Mouse (Mus musculus): Measurements from ENCODE around the gene Ddi2. TPM values are rescaled to one million over a fixed set of nuclear protein-coding genes. Genes with fewer than 3 reads are reported as not detected.

Gene Ddi2
- total RNA-seq, 2 experiments from 2014 or later: 35.0 to 37.6 TPM

GRCm38 (mm10) chr4:141711250-141711649 lies 12.0 kb downstream of the Ddi2 start:
- intact Hi-C loops (cut with DNase I; ENCODE audit: low total_unique reads): no loop called here

GRCm38 (mm10) chr4:141708971-141709370 lies 14.2 kb downstream of the Ddi2 start:
- DNase-seq: no peak
- intact Hi-C loops (cut with DNase I; ENCODE audit: low total_unique reads): no loop called here

More at GRCm38 (mm10) chr4:141711250-141711649, 12.0 kb downstream of the Ddi2 start:
- DNase-seq: no peak

- no peak for DNase-seq
- intact Hi-C loops (cut with DNase I; ENCODE audit: low total_unique reads): no loop called here
These were observed 15.2 kb downstream of the Ddi2 start for GRCm38 (mm10) chr4:141708005-141708404.

DNA sequence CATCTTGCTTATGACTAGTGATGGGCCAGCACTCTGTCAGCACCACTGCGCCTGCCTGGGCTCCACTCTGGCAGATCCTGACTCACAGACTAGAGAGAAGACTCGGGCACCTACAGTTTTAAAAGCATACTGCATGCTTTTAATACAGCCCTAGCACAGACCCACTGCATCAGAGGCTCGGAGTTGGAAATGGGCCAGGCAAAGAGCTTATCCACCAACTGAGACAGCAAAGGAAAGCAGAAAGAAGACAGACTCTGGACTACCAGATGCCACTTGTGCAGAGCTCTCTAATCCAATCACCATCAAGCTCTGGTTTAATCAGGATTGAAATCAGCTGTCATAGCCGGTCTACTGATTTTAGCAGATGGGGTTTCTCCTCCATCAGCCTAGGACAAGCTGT lies 17.9 kb downstream of the Ddi2 start:
- no peak for DNase-seq
- intact Hi-C loops (cut with DNase I; ENCODE audit: low total_unique reads): no loop called here

- no peak for DNase-seq
- intact Hi-C loops (cut with DNase I; ENCODE audit: low total_unique reads): no loop called here
These were observed 18.6 kb downstream of the Ddi2 start for GRCm38 (mm10) chr4:141704625-141705024.

- no peak for DNase-seq
- intact Hi-C loops (cut with DNase I; ENCODE audit: low total_unique reads): no loop called here
These were observed 28.5 kb downstream of the Ddi2 start for GRCm38 (mm10) chr4:141694719-141695118.

- intact Hi-C loops (cut with DNase I; ENCODE audit: low total_unique reads): no loop called here
These were observed 34.7 kb downstream of the Ddi2 start for GRCm38 (mm10) chr4:141688505-141688904.

GRCm38 (mm10) chr4:141686525-141686924 lies 36.7 kb downstream of the Ddi2 start:
- intact Hi-C loops (cut with DNase I; ENCODE audit: low total_unique reads): no loop called here
- DNase-seq: no peak

More at GRCm38 (mm10) chr4:141688505-141688904, 34.7 kb downstream of the Ddi2 start:
- no peak for DNase-seq

DNA sequence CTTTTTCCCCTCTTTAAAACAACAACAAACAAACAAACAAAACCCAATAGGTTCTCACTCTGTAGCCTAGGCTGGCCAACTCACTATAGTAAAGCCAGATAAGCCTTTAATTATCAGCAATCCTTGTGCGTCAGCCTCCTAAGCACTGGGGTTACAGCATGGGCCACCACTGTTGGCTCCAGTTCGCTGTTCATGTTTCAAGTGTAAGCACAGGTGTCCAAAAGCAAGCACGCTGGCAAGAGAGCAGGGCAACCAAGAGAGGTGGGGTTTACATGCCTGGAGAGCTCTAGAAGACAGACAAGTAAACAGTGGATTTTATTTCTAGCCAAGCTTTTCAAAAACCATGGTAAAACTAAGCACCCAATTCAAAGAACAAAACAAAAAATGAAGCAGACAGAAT lies 37.1 kb downstream of the Ddi2 start:
- no peak for DNase-seq
- intact Hi-C loops (cut with DNase I; ENCODE audit: low total_unique reads): no loop called here

GRCm38 (mm10) chr4:141685499-141685898 lies 37.7 kb downstream of the Ddi2 start, which contains the start of gene Rsc1a1:
Gene Rsc1a1, minus strand, starts transcription at chr4:141685599.
- no peak for DNase-seq
- intact Hi-C loops (cut with DNase I; ENCODE audit: low total_unique reads): no loop called here

DNA sequence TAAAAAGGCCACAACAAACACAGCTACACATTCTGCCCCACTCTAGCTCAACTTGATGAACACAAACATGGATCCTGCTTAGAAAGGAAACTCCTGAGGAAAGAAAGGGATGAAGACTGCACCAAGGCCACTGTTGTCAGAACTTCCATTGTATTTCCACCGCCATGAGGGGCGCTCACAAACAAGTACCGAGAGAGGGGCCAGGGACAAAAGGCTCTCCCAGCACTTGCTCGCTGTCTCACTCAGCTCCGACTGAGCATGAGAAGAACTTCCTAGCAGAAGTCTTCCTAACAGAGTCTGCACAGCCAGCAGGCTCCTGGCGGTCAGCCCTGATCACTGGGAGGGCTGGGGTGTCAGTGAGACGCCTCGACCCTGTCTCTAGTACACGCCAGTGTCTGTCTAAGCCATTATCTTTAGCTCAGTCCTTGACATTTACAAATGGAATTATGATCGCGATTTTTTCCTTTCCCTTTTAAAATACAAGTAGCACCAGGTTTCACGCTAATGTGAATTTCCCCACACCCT lies 40.5 kb downstream of the Ddi2 start:
- intact Hi-C loops (cut with DNase I; ENCODE audit: low total_unique reads): no loop called here
- DNase-seq: no peak

DNA sequence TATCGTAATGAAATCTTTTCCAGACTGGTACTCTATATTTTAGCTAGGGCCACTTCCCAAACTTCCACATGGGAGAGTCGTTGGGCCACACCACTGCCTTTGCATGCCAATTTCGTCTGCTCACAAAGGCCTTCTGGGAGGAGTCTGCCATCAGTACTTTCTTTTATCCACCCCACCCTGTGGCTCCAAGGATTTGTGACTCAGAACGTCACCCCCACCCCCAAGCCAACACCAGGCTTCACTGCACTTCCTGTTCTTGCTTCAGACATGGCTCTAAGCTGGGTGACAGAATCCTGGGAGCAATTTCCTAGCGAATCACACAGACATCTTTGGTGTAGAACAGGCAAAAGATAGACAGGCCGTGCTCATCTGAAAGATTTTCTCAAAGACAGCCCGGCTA lies 41.5 kb downstream of the Ddi2 start:
- peak; percentile 53 for DNase-seq
- intact Hi-C loops (cut with DNase I; ENCODE audit: low total_unique reads): no loop called here

DNA sequence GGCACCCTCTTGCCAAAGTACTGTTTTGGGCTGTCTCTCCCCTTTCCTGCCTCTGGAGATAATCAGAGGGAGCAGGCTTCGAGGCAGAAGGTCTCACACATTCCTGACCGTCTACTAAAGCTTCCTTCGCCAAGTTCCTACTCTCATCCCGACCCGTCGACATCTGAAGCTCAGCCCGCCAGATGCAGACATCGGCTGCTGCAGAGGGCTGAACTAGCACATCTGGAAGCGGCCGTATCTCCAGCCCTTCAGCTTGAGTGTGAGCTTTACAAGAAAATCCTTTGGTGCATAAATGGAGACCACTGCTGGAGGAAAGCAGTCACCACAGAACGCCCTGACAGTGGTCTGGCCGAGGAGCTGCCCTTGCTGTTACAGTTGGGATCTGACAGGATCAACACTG lies 42.3 kb downstream of the Ddi2 start:
- intact Hi-C loops (cut with DNase I; ENCODE audit: low total_unique reads): no loop called here
- no peak for DNase-seq

- intact Hi-C loops (cut with DNase I; ENCODE audit: low total_unique reads): loop anchor here (10.0 kb wide), 1 partner anchor 54 kb away; the partner anchor contains the start of gene Slc25a34
- no peak for DNase-seq
These were observed 44.2 kb downstream of the Ddi2 start for GRCm38 (mm10) chr4:141679016-141679415.

DNA sequence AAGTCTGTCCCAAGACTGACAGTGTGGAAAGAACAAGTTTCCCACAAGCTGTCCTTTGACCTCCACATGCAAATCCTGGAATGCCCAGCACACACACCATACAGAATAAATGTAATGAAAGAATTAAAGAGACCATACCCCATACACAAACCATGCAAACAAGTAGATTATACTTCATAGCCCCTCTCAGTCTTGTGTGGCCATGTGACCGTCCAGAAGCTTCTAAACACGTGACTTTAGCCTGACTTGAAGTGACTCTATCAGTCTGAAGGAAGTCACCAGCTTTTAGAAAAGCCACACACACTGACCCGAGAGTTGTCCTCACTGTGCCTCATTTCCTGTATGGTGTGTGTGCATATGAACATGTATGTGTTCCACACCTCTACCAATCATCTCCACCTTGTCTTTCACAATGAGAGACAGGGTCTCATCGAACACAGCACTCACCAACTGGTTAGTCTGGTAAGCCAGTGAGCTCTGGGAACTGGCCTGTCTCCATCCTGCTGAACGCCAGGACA lies 46.7 kb downstream of the Ddi2 start:
- no peak for DNase-seq
- intact Hi-C loops (cut with DNase I; ENCODE audit: low total_unique reads): loop anchor here (10.0 kb wide), 1 partner anchor 52 kb away; the partner anchor contains the start of gene Slc25a34

DNA sequence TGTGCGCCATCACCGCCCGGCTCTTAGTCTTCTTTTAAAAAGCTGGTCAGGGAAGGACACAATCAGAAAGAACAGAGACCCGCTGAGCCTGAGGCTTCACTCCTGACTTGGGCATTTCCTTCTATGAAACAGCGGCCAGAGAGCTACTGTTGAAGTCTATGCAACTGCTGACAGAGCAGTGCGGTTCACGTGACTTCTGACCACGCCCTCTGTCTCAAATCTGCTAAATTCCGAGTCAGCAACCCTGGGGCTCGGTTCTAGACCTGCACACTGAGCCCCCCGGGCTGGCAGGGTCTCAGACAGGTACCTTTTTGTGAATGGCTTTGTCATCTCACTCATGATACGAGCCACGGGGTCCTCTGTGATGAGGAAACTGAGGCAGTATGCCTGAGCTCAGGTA lies 50.9 kb downstream of the Ddi2 start:
- intact Hi-C loops (cut with DNase I; ENCODE audit: low total_unique reads): loop anchor here (10.0 kb wide), 1 partner anchor 48 kb away; the partner anchor contains the start of gene Slc25a34
- no peak for DNase-seq

DNA sequence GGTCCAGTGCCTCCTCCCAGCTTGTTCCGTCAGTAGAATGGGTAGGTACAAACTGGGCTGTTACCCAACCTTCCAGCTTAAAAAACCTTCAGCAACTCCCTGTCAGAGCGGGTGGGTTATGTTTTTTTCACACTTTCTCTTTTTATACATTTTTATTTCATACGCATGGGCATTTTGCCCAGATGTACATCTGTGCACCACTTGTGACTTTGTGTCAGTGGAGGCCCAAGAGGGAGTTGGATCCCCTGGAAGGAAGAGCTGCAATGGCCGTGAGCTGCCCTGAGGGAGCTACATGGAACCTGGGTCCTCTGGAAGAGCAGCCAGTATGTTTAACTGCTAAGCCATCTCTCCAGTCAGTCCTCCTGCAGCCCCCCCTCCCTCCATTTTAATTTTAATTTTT lies 51.8 kb downstream of the Ddi2 start:
- no peak for DNase-seq
- intact Hi-C loops (cut with DNase I; ENCODE audit: low total_unique reads): loop anchor here (10.0 kb wide), 1 partner anchor 47 kb away; the partner anchor contains the start of gene Slc25a34

- no peak for DNase-seq
- intact Hi-C loops (cut with DNase I; ENCODE audit: low total_unique reads): loop anchor here (10.0 kb wide), 1 partner anchor 45 kb away; the partner anchor contains the start of gene Slc25a34
These were observed 53.1 kb downstream of the Ddi2 start for GRCm38 (mm10) chr4:141669898-141670712.

DNA sequence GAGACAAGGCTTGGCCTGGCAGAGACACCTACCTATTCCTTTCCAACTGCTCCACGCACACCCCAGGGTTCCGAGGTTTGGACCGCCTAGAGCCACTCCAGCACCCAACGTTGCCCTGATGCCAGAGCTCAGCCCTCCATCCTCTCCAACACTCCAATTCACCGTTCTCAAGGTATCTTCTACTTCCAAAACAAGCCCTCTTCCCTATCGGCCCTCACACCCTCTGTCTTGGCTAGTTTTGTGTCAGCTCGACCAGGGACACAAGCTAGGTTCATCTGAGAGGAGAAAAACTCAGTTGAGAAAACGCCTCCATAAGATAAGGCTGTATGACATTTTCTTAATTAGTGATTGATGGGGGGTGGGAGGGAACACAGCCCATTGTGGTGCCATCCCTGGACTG lies 58.4 kb downstream of the Ddi2 start, which contains the start of gene Plekhm2:
TSS of gene Plekhm2 (minus strand) at position 101 of the 400 bp plus-strand sequence.
- intact Hi-C loops (cut with DNase I; ENCODE audit: low total_unique reads): no loop called here
- no peak for DNase-seq

- intact Hi-C loops (cut with DNase I; ENCODE audit: low total_unique reads): no loop called here
These were observed 59.0 kb downstream of the Ddi2 start for GRCm38 (mm10) chr4:141664011-141664745.

More at GRCm38 (mm10) chr4:141664011-141664745, 59.0 kb downstream of the Ddi2 start:
- DNase-seq: peak; percentile 83

Measured in gastrocnemius, postnatal 14 days (tissue).